Mouse (Mus musculus): ENCODE results near the gene Klc1. TPM values are rescaled to one million over a fixed set of nuclear protein-coding genes. Genes with fewer than 3 reads are reported as not detected.

Gene Klc1
- polyA plus RNA-seq, 1 experiment from 2014 or later: 189 TPM

DNA sequence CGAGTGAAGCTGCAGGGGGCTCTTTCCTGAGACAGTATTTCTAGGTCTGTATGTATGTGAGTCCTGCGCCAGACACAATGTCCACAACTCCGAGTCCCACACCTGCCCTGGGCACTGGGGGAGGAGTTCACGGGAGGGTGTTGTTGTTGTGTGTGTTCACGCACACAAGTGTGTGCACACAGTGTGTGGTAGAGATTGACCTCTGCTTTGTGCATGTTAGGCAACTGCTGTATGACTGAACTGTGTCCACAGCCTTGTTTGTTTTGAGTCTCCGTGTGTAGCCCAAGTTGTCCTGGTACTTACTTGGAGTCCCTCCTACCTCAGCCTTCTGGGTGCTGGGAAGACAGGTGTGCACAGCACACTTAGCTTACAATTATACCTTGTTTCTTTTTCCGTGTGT is 32.0 kb downstream of the Klc1 start:
- WGBS: 90% methylated on average over 7 of the region's 7 CpGs
- Histone ChIP-seq H3K9me3 (replicated peaks) (no peaks in the 10 kb centered on the region), H3K36me3 (peaks cover 100% of the 10 kb centered on the region)

GRCm38 (mm10) chr12:111791474-111792104 is 32.9 kb downstream of the Klc1 start:
- no peak overlapping the region for H3K27ac ChIP-seq (replicated peaks)
- H3K4me1 ChIP-seq: no peaks in the 10 kb centered on the region
- no peaks in the 10 kb centered on the region for H3K9me3 ChIP-seq (replicated peaks)
- peaks cover 100% of the 10 kb centered on the region for H3K36me3 ChIP-seq
- 93% methylated on average over 13 of the region's 13 CpGs for WGBS
- H3K4me3 ChIP-seq: no peak overlapping the region
- no peaks in the 10 kb centered on the region for H3K27me3 ChIP-seq (ENCODE audit: low read depth, poor library complexity, severe bottlenecking)
- DNase-seq (ENCODE audit: low spot score): no peak

More for the DNA sequence above, 32.0 kb downstream of the Klc1 start:
- H3K4me3 ChIP-seq: no peak overlapping the region
- DNase-seq (ENCODE audit: low spot score): no peak
- H3K4me1 ChIP-seq: no peaks in the 10 kb centered on the region
- no peaks in the 10 kb centered on the region for H3K27me3 ChIP-seq (ENCODE audit: low read depth, poor library complexity, severe bottlenecking)
- H3K27ac ChIP-seq (replicated peaks): no peak overlapping the region

- Histone ChIP-seq H3K9me3 (replicated peaks) (no peaks in the 10 kb centered on the region), H3K4me3 (no peak overlapping the region), H3K27me3 (ENCODE audit: low read depth, poor library complexity, severe bottlenecking) (no peaks in the 10 kb centered on the region), H3K27ac (replicated peaks) (no peak overlapping the region), H3K36me3 (peaks cover 100% of the 10 kb centered on the region), H3K4me1 (no peaks in the 10 kb centered on the region)
- no peak for DNase-seq (ENCODE audit: low spot score)
- WGBS: 90% methylated on average over 22 of the region's 22 CpGs
These were observed 35.5 kb downstream of the Klc1 start for GRCm38 (mm10) chr12:111794102-111794501.

GRCm38 (mm10) chr12:111794526-111795179 is 36.0 kb downstream of the Klc1 start:
- H3K27ac ChIP-seq (replicated peaks): no peak overlapping the region
- WGBS: 95% methylated on average over 18 of the region's 18 CpGs
- DNase-seq (ENCODE audit: low spot score): no peak

DNA sequence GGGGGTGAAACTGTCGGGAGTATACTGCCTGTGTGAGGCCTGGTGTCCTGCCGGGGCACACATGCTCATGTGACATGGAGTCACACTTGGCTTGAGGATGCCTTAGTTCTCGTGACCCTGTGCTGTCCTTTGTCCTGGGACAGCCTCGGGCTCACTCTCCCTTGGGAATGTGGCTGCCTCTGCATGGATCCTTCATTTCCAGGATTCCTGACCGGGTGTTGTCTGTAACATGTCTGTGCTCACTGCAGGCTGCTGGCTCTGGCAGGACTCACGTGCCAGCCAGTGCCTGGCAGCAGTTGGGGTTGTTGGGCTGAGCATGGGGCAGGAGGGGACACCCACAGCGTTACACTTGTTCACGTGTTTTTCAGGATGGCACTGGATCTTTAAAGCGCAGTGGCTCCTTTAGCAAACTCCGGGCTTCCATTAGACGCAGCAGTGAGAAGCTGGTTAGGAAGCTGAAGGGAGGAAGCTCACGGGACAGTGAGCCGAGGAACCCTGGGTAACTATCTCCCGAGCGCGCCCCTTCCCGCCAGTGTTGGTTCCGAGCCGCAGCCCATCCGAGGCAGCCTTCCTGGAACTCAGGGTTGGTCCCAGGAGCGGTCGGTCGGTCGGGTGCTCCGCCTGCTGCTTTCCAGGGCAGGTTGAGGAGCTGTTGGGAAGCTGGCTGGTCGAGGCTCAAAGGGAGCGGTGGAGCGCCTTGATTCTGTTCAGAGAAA is 36.7 kb downstream of the Klc1 start:
- Histone ChIP-seq H3K36me3 (peaks cover 98% of the 10 kb centered on the region), H3K27me3 (ENCODE audit: low read depth, poor library complexity, severe bottlenecking) (no peaks in the 10 kb centered on the region), H3K4me1 (no peaks in the 10 kb centered on the region), H3K27ac (replicated peaks) (no peak overlapping the region), H3K4me3 (no peak overlapping the region), H3K9me3 (replicated peaks) (no peaks in the 10 kb centered on the region)
- DNase-seq (ENCODE audit: low spot score): no peak
- WGBS: 92% methylated on average over 28 of the region's 28 CpGs

More at GRCm38 (mm10) chr12:111794526-111795179, 36.0 kb downstream of the Klc1 start:
- no peaks in the 10 kb centered on the region for H3K27me3 ChIP-seq (ENCODE audit: low read depth, poor library complexity, severe bottlenecking)
- no peaks in the 10 kb centered on the region for H3K9me3 ChIP-seq (replicated peaks)
- H3K4me3 ChIP-seq: no peak overlapping the region
- H3K36me3 ChIP-seq: peaks cover 99% of the 10 kb centered on the region
- H3K4me1 ChIP-seq: no peaks in the 10 kb centered on the region

DNA sequence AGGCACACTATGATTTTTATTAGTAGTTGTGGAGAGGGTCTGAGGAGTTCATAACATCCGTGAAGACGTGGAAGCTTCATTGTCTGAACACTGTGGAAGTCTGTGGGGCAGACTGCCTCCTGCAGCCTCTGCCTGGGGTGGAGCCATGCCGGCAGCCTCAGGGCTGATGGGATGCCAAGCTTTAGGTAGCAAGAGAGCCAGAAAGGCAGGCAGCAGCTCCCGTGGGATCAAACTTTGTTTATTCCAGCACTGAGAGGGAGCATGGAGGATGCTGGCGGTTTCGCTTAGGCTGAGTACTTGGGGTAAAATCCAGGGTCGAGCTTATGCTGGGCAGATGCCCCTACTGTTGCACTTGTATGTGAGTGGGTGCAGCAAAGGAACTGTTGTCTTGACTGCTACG is 38.6 kb downstream of the Klc1 start:
- DNase-seq (ENCODE audit: low spot score): no peak
- Histone ChIP-seq H3K27me3 (ENCODE audit: low read depth, poor library complexity, severe bottlenecking) (no peaks in the 10 kb centered on the region), H3K36me3 (peaks cover 98% of the 10 kb centered on the region), H3K9me3 (replicated peaks) (no peaks in the 10 kb centered on the region), H3K27ac (replicated peaks) (no peak overlapping the region), H3K4me3 (no peak overlapping the region), H3K4me1 (no peaks in the 10 kb centered on the region)
- WGBS: 86% methylated on average over 8 of the region's 8 CpGs

DNA sequence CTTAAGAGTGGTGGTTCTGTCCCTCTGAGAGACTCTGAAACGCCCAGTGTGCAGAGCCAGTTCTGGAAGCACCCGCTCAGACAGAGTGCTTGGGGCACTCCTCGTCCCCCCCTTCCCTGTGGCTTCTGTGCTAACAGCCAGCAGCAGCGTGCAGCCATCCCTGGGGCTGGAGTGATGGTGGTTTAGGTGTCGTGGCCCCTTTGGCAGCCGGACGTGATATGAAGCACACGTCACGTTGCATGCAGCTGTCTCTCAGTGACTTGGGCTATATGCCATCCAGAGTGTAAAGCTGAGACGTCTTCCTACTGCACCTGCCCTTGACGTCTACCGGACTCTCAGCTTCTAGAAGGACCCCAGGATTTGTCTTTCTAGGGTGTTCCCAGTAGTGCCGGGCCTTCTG is 39.8 kb downstream of the Klc1 start:
- WGBS: 94% methylated on average over 13 of the region's 13 CpGs
- H3K27ac ChIP-seq (replicated peaks): no peak overlapping the region
- H3K9me3 ChIP-seq (replicated peaks): no peaks in the 10 kb centered on the region
- no peak for DNase-seq (ENCODE audit: low spot score)
- no peak overlapping the region for H3K4me3 ChIP-seq
- no peaks in the 10 kb centered on the region for H3K27me3 ChIP-seq (ENCODE audit: low read depth, poor library complexity, severe bottlenecking)
- peaks cover 98% of the 10 kb centered on the region for H3K36me3 ChIP-seq
- H3K4me1 ChIP-seq: no peaks in the 10 kb centered on the region

- WGBS: 91% methylated on average over 10 of the region's 10 CpGs
- Histone ChIP-seq H3K4me3 (no peak overlapping the region), H3K9me3 (replicated peaks) (no peaks in the 10 kb centered on the region), H3K27ac (replicated peaks) (no peak overlapping the region), H3K4me1 (no peaks in the 10 kb centered on the region), H3K27me3 (ENCODE audit: low read depth, poor library complexity, severe bottlenecking) (no peaks in the 10 kb centered on the region), H3K36me3 (peaks cover 98% of the 10 kb centered on the region)
- DNase-seq (ENCODE audit: low spot score): no peak
These were observed 42.0 kb downstream of the Klc1 start for GRCm38 (mm10) chr12:111800459-111801183.

DNA sequence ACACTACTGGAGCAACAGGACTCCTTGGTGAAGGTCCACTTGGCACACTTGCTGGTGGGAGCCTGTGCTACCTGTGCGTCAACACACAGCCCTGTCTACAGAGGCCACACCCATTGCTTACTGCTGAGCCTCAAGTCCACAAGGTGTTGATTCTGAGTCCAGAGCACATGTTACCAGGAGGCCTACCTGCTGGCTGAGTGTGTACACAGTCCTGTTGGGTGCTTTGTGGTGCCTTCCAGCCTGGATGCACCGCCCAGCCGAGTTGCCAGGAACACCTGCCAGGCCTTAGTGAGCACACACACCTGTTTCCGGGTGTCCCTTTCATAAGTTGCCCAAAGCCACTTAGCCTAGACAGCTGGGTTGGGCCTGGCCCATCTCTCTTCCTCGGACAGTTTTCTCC is 44.9 kb downstream of the Klc1 start:
- H3K36me3 ChIP-seq: peaks cover 98% of the 10 kb centered on the region
- WGBS: 92% methylated on average over 5 of the region's 5 CpGs
- no peak for DNase-seq (ENCODE audit: low spot score)
- H3K4me1 ChIP-seq: no peaks in the 10 kb centered on the region
- H3K9me3 ChIP-seq (replicated peaks): no peaks in the 10 kb centered on the region
- no peaks in the 10 kb centered on the region for H3K27me3 ChIP-seq (ENCODE audit: low read depth, poor library complexity, severe bottlenecking)
- no peak overlapping the region for H3K4me3 ChIP-seq
- H3K27ac ChIP-seq (replicated peaks): no peak overlapping the region

DNA sequence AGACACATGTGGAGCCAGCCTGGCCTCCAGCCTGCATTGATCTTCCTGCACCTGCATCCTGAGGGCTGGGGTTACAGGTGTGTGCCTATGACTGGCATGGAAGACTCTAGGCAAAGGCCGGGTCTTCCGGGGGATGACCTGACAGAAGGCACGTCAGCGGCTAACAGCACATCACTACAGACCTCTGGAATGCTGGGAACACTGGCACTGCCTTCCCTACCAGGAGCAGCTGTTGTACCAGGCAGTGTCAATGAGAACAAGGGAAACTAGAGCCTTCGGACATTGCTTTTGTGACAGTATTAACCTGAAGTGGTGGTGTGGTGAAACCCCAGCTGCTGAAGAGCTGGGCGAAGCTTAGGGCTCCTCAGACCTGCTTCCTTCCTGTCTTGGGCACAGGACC is 50.1 kb downstream of the Klc1 start:
- peaks cover 74% of the 10 kb centered on the region for H3K36me3 ChIP-seq
- DNase-seq (ENCODE audit: low spot score): no peak
- no peaks in the 10 kb centered on the region for H3K9me3 ChIP-seq (replicated peaks)
- H3K4me3 ChIP-seq: no peak overlapping the region
- H3K27ac ChIP-seq (replicated peaks): no peak overlapping the region
- H3K27me3 ChIP-seq (ENCODE audit: low read depth, poor library complexity, severe bottlenecking): no peaks in the 10 kb centered on the region
- 93% methylated on average over 6 of the region's 6 CpGs for WGBS
- H3K4me1 ChIP-seq: peaks cover 29% of the 10 kb centered on the region

DNA sequence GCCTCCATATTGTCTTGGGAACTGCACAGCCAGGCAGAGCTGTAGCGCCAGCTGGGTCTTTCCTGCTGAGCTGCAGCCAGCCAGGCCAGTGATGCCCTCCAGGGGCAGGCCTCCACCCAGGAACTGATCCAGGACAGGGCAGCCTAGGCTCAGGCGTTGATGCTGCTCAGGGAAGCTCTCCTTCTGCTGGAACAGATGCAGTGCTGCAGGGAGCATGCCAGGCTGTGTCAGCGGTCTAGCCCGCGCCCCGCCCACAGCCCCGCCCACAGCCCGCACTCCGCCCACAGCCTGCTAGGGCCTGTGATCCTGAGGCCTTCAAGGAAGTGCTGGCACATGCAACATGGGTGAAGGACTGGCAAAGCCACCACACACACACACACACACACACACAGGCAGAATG is 51.1 kb downstream of the Klc1 start:
- no peaks in the 10 kb centered on the region for H3K9me3 ChIP-seq (replicated peaks)
- DNase-seq (ENCODE audit: low spot score): peak; percentile 80
- H3K36me3 ChIP-seq: peaks cover 65% of the 10 kb centered on the region
- no peaks in the 10 kb centered on the region for H3K27me3 ChIP-seq (ENCODE audit: low read depth, poor library complexity, severe bottlenecking)
- H3K4me3 ChIP-seq: 0 out of 2 replicates have a peak overlapping the region, but pooled peaks have one; percentile 9
- WGBS: 4% methylated on average over 9 of the region's 9 CpGs
- peak overlapping the region; percentile 38; the same call in 1 of the 2 replicates for H3K27ac ChIP-seq (replicated peaks)
- H3K4me1 ChIP-seq: peaks cover 35% of the 10 kb centered on the region

GRCm38 (mm10) chr12:111812075-111812474 is 53.4 kb downstream of the Klc1 start:
- no peak for DNase-seq (ENCODE audit: low spot score)
- no peaks in the 10 kb centered on the region for H3K27me3 ChIP-seq (ENCODE audit: low read depth, poor library complexity, severe bottlenecking)
- H3K4me3 ChIP-seq: peak overlapping the region; percentile 87; the same call in 1 of the 2 replicates
- H3K27ac ChIP-seq (replicated peaks): no peak overlapping the region
- 86% methylated on average over 13 of the region's 13 CpGs for WGBS
- H3K9me3 ChIP-seq (replicated peaks): no peaks in the 10 kb centered on the region
- peaks cover 58% of the 10 kb centered on the region for H3K4me1 ChIP-seq
- H3K36me3 ChIP-seq: peaks cover 43% of the 10 kb centered on the region
